Mouse (Mus musculus) hindbrain, embryonic 13.5 days (tissue): Measurements from ENCODE around the gene Nop9. TPM values are rescaled to one million over a fixed set of nuclear protein-coding genes. Genes with fewer than 3 reads are reported as not detected.
A peak's percentile ranks its signal among the peaks of the same experiment; 100 is the strongest.

Source experiments
- ATAC-seq: fragments of 200-750 bp; cut with Nextera tagmentation; 2 replicates; pipeline ENCODE4 v1.8.0; 2017; ENCODE audit warnings: moderate TSS enrichment; ENCODE audit not compliant: low FRiP score
- H3K27ac ChIP-seq: fragments of 300-500 bp; sonication (generic); 2 replicates; pipeline ENCODE4 v1.5.1; 2015; ENCODE audit warnings: inconsistent platforms, mild to moderate bottlenecking, moderate library complexity
- H3K27me3 ChIP-seq: fragments of 300-500 bp; sonication (generic); 2 replicates; pipeline ENCODE4 v1.6.1; 2015; ENCODE audit warnings: mild to moderate bottlenecking, inconsistent platforms
- H3K36me3 ChIP-seq: fragments of 300-500 bp; sonication (generic); 2 replicates; pipeline ENCODE4 v1.6.1; 2015; ENCODE audit warnings: mild to moderate bottlenecking, inconsistent platforms
- H3K4me1 ChIP-seq: fragments of 300-500 bp; sonication (generic); replicated peaks from 2 replicates; pipeline ENCODE4 v1.6.1; 2015; ENCODE audit warnings: inconsistent platforms
- H3K4me2 ChIP-seq: fragments of 300-500 bp; sonication (generic); 2 replicates; pipeline ENCODE4 v1.6.1; 2015; ENCODE audit warnings: inconsistent platforms, mild to moderate bottlenecking, moderate library complexity
- H3K4me3 ChIP-seq: fragments of 300-500 bp; sonication (generic); 2 replicates; pipeline ENCODE4 v1.5.1; 2015; ENCODE audit warnings: mild to moderate bottlenecking, inconsistent platforms
- H3K9ac ChIP-seq: fragments of 300-500 bp; sonication (generic); 2 replicates; pipeline ENCODE4 v1.6.1; 2015; ENCODE audit warnings: mild to moderate bottlenecking, inconsistent platforms
- H3K9me3 ChIP-seq: fragments of 300-500 bp; sonication (generic); 2 replicates; pipeline ENCODE4 v1.6.1; 2016; ENCODE audit warnings: inconsistent platforms
- WGBS: fragments of 180-500 bp; shearing (Covaris S2); methylation state at CpG from one replicate; pipeline ENCODE4 v1.1.7; 2015; 5-methylcytosine and 5-hydroxymethylcytosine counted together
- polyA plus RNA-seq: library from polyadenylated mRNA; unstranded; fragments of >200 nt; fragmentation: Nextera tagmentation; extraction: Ambion mirVana; gene quantifications from 2 replicates; pipeline ENCODE4 v1.2.1, GENCODE M21; 2015

Gene Nop9
- polyA plus RNA-seq, 1 experiment from 2014 or later, result 28.7 TPM

- Histone ChIP-seq H3K4me2 (no peak overlapping the region), H3K27ac (no peak overlapping the region), H3K4me3 (no peak overlapping the region), H3K9me3 (no peaks in the 10 kb centered on the region), H3K27me3 (peaks cover 62% of the 10 kb centered on the region), H3K36me3 (no peaks in the 10 kb centered on the region), H3K4me1 (peaks cover 17% of the 10 kb centered on the region), H3K9ac (no peak overlapping the region)
- 0 out of 2 replicates have a peak, but pooled peaks have one; percentile 19 for ATAC-seq
- 87% methylated on average over 11 of the region's 11 CpGs for WGBS
These were observed 35.2 kb downstream of the Nop9 start for GRCm38 (mm10) chr14:55780736-55781135.

- H3K4me1 ChIP-seq, result peaks cover 17% of the 10 kb centered on the region
- ATAC-seq, result peak; percentile 87
- peak overlapping the region; percentile 21; the same call in 1 of the 2 replicates for H3K4me3 ChIP-seq
- whole genome bisulfite sequencing, result 14% methylated on average over 14 of the region's 14 CpGs
- no peak overlapping the region for H3K27ac ChIP-seq
- H3K9me3 ChIP-seq, result no peaks in the 10 kb centered on the region
- H3K4me2 ChIP-seq, result peak overlapping the region; percentile 48
- peak overlapping the region; percentile 46; the same call in 1 of the 2 replicates for H3K9ac ChIP-seq
- H3K27me3 ChIP-seq, result peaks cover 68% of the 10 kb centered on the region
- H3K36me3 ChIP-seq, result no peaks in the 10 kb centered on the region
These were observed 35.8 kb downstream of the Nop9 start for GRCm38 (mm10) chr14:55781310-55781709.

DNA sequence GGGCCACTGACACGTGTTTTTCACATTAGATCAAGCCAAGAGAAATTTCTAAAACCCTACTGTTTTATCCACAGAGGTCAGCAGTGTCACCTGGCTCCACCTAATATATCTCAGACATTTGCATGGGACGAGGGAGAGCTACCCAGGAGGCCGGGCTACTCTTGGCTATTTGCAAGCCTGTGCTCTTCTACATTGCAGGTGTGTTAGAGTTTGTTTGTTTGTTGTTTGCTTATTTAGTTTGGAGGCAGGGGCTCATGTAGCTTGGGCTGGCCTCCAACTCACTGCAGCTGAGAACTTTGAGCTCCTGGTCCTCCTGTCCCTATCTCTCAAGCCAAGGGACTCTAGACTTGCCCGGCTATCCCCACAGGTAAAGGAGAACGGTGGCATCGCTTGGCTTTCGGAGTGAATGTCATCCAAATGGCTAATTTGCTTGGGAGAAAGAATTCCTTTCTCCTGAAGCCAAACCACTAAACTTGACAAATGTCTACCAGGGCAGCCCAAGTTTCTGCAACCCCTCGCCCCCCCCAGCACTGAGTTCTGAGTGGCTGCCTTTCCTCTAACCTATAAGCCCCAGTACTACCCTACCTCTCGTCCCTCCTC is 37.0 kb downstream of the Nop9 start:
- Histone ChIP-seq H3K9me3 (no peaks in the 10 kb centered on the region), H3K4me1 (peaks cover 17% of the 10 kb centered on the region), H3K9ac (no peak overlapping the region), H3K36me3 (no peaks in the 10 kb centered on the region), H3K27ac (no peak overlapping the region), H3K4me2 (peak overlapping the region; percentile 49), H3K4me3 (peak overlapping the region; percentile 11; the same call in 1 of the 2 replicates), H3K27me3 (peaks cover 79% of the 10 kb centered on the region)
- 53% methylated on average over 9 of the region's 9 CpGs for WGBS
- ATAC-seq, result no peak

DNA sequence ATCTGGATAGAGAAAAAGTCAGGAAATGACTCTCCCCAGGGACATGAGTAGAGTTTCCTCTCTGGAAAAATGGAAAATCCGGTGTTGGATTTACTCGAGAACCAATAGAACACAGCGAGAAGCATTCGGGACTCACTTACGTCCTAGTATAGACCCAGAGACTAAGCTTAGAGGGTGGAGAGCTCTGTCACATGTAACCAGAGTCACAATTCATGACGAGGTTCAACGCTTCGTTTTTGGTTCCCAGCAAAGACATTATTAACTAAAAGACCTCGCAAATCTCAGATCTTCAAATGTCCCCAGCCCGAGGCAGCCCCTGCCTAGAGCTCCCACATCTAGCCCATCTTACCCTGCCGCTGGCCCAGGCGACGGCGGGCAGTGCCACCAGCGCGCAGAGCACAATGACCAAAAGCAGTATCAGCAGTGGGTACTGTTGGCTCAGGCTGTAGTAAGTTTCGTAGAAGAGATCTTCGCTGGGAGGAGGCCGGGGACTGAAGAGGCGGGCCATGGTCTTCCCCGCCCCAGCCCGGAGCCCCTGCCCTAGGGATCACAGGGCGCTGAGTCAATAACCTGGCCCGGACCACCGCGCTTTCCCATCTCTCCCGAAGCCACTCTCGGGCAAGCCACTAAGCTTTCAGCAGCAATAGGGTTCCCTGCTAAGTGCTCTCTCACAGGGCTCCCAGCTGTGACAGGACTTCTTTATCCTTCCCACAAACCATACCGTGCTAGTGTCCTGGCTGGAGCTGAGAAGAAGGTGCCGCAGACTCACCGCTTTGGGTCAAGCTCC is 37.9 kb downstream of the Nop9 start:
- peak overlapping the region; percentile 49 for H3K4me2 ChIP-seq
- H3K4me1 ChIP-seq, result peaks cover 22% of the 10 kb centered on the region
- ATAC-seq, result no peak
- H3K36me3 ChIP-seq, result no peaks in the 10 kb centered on the region
- WGBS, result 1% methylated on average over 31 of the region's 31 CpGs
- H3K4me3 ChIP-seq, result peak overlapping the region; percentile 31
- no peaks in the 10 kb centered on the region for H3K9me3 ChIP-seq
- H3K9ac ChIP-seq, result peak overlapping the region; percentile 46
- H3K27ac ChIP-seq, result peak overlapping the region; percentile 30; the same call in 1 of the 2 replicates
- H3K27me3 ChIP-seq, result peaks cover 88% of the 10 kb centered on the region

DNA sequence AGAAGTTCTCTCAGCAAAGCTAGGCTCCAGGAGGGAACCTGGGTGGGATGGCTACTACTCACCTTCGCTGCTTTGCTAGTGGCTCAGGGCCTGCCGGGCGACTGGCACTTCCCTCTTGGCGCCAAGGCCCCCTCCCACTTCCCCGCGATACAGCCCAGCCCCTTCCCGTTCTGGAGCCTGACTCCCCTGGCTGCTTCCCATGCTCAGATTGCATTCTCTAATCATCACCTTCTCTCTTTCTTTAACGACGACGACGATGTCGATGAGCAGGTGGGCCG is 38.4 kb downstream of the Nop9 start, which contains the start of gene Adcy4:
Gene Adcy4 (minus strand): TSS at position 138 of the 278 bp plus-strand sequence.
- peak within 1 kb of the TSS; percentile 30; the same call in 1 of the 2 replicates for H3K27ac ChIP-seq
- H3K9me3 ChIP-seq, result no peaks in the 10 kb centered on the region
- H3K9ac ChIP-seq, result peak within 1 kb of the TSS; percentile 46
- WGBS, result 2% methylated on average over 13 of the region's 13 CpGs
- no peaks in the 10 kb centered on the region for H3K36me3 ChIP-seq
- H3K27me3 ChIP-seq, result peaks cover 92% of the 10 kb centered on the region
- peak within 1 kb of the TSS; percentile 31 for H3K4me3 ChIP-seq
- H3K4me2 ChIP-seq, result peak within 1 kb of the TSS; percentile 49
- no peak for ATAC-seq
- peaks cover 26% of the 10 kb centered on the region for H3K4me1 ChIP-seq

GRCm38 (mm10) chr14:55785195-55785594 is 39.7 kb downstream of the Nop9 start:
- H3K27ac ChIP-seq, result no peak overlapping the region
- H3K4me2 ChIP-seq, result no peak overlapping the region
- H3K9me3 ChIP-seq, result no peaks in the 10 kb centered on the region
- peaks cover 97% of the 10 kb centered on the region for H3K27me3 ChIP-seq
- ATAC-seq, result no peak
- H3K4me3 ChIP-seq, result no peak overlapping the region
- H3K4me1 ChIP-seq, result peaks cover 26% of the 10 kb centered on the region
- no peak overlapping the region for H3K9ac ChIP-seq
- H3K36me3 ChIP-seq, result no peaks in the 10 kb centered on the region
- WGBS, result 21% methylated on average over 6 of the region's 6 CpGs

GRCm38 (mm10) chr14:55787731-55788130 is 42.2 kb downstream of the Nop9 start:
- Histone ChIP-seq H3K4me2 (peak overlapping the region; percentile 46), H3K4me3 (no peak overlapping the region)
- WGBS, result 34% methylated on average over 11 of the region's 11 CpGs

GRCm38 (mm10) chr14:55788256-55789050 is 43.0 kb downstream of the Nop9 start, which contains the start of gene Ripk3:
Ripk3 (minus strand) TSS chr14:55788865.
- H3K27ac ChIP-seq, result no peak within 1 kb of the TSS
- 5% methylated on average over 40 of the region's 40 CpGs for WGBS
- H3K27me3 ChIP-seq, result peaks cover 79% of the 10 kb centered on the region
- peak within 1 kb of the TSS; percentile 46 for H3K4me2 ChIP-seq
- no peak for ATAC-seq
- H3K9ac ChIP-seq, result 0 out of 2 replicates have a peak within 1 kb of the TSS, but pooled peaks have one; percentile 29
- H3K4me3 ChIP-seq, result peak within 1 kb of the TSS; percentile 30
- peaks cover 13% of the 10 kb centered on the region for H3K4me1 ChIP-seq
- H3K9me3 ChIP-seq, result no peaks in the 10 kb centered on the region
- H3K36me3 ChIP-seq, result no peaks in the 10 kb centered on the region

More at GRCm38 (mm10) chr14:55787731-55788130, 42.2 kb downstream of the Nop9 start:
- ATAC-seq, result no peak
- H3K9ac ChIP-seq, result no peak overlapping the region
- H3K27me3 ChIP-seq, result peaks cover 86% of the 10 kb centered on the region
- H3K9me3 ChIP-seq, result no peaks in the 10 kb centered on the region
- H3K4me1 ChIP-seq, result peaks cover 20% of the 10 kb centered on the region
- H3K27ac ChIP-seq, result no peak overlapping the region
- H3K36me3 ChIP-seq, result no peaks in the 10 kb centered on the region

- H3K9ac ChIP-seq, result no peak overlapping the region
- peaks cover 3% of the 10 kb centered on the region; the same call in 1 of the 2 replicates for H3K4me1 ChIP-seq
- H3K4me3 ChIP-seq, result no peak overlapping the region
- H3K27me3 ChIP-seq, result peaks cover 29% of the 10 kb centered on the region
- H3K27ac ChIP-seq, result no peak overlapping the region
- no peaks in the 10 kb centered on the region for H3K9me3 ChIP-seq
- H3K4me2 ChIP-seq, result no peak overlapping the region
- no peaks in the 10 kb centered on the region for H3K36me3 ChIP-seq
- WGBS, result 69% methylated on average over 2 of the region's 2 CpGs
- no peak for ATAC-seq
These were observed 48.0 kb downstream of the Nop9 start for GRCm38 (mm10) chr14:55793461-55793860.

GRCm38 (mm10) chr14:55793946-55794345 is 48.5 kb downstream of the Nop9 start:
- H3K36me3 ChIP-seq, result no peaks in the 10 kb centered on the region
- H3K4me3 ChIP-seq, result no peak overlapping the region
- H3K4me2 ChIP-seq, result no peak overlapping the region
- WGBS, result 73% methylated on average over 2 of the region's 2 CpGs
- no peak overlapping the region for H3K27ac ChIP-seq
- H3K9ac ChIP-seq, result no peak overlapping the region
- no peaks in the 10 kb centered on the region for H3K4me1 ChIP-seq
- no peak for ATAC-seq
- no peaks in the 10 kb centered on the region for H3K9me3 ChIP-seq
- peaks cover 24% of the 10 kb centered on the region for H3K27me3 ChIP-seq

DNA sequence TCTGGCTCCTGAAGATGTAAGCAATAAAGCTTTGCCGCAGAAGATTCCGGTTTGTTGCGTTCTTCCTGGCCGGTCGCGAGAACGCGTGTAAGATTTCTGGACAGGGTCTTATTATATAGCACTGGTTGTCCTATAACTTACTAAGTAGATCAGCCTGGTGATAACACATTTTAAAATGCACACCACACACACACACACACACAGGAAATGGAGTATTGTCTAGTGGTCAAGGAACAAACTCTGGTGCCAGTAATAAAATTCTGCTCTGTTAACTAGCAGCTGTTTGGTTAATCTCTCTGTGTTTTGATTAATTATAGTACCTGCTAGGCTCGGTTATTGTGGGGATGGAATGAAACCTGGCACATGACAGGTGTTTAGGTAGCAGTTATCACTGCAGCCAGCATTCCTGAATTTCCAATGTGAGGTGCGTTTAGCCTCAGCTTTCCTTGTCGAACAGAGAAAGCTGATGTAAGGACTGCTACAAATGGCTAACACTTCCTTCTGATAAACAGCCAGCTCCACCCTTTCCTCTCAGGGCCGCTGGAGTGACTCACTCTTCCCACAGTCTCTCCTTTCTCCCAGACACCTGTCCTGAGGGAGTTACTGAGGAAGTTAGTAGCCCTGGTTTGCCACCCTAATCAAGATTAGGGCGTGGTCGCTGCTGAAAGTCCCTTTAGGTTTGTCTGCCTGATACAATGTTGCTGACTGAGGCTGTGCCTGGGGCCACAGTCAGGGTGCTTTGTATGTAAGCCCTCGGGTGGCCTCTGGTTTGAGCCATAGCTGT is 50.1 kb downstream of the Nop9 start:
- ATAC-seq, result no peak

More for the DNA sequence above, 50.1 kb downstream of the Nop9 start:
- Histone ChIP-seq H3K9ac (no peak overlapping the region), H3K4me2 (no peak overlapping the region), H3K27me3 (peaks cover 7% of the 10 kb centered on the region; the same call in 1 of the 2 replicates), H3K9me3 (no peaks in the 10 kb centered on the region), H3K4me3 (no peak overlapping the region), H3K27ac (no peak overlapping the region), H3K36me3 (no peaks in the 10 kb centered on the region), H3K4me1 (no peaks in the 10 kb centered on the region)
- WGBS, result 86% methylated on average over 15 of the region's 15 CpGs
